Mouse (Mus musculus): ENCODE data around the gene Sfmbt2.

The Sfmbt2 gene

GRCm38 (mm10) chr2:10569392-10569791, 199.1 kb downstream of the Sfmbt2 start:
- DNase-seq = no peak

GRCm38 (mm10) chr2:10572311-10572710, 202.0 kb downstream of the Sfmbt2 start:
- DNase-seq = no peak

- DNase-seq = no peak
Observed at GRCm38 (mm10) chr2:10575962-10576740, 205.8 kb downstream of the Sfmbt2 start.

- no peak for DNase-seq
Observed at GRCm38 (mm10) chr2:10582673-10583072, 212.4 kb downstream of the Sfmbt2 start.

GRCm38 (mm10) chr2:10583103-10583502, 212.8 kb downstream of the Sfmbt2 start:
- no peak for DNase-seq

GRCm38 (mm10) chr2:10591310-10591709, 221.0 kb downstream of the Sfmbt2 start:
- DNase-seq = no peak

- DNase-seq = no peak
Observed at GRCm38 (mm10) chr2:10615500-10615899, 245.2 kb downstream of the Sfmbt2 start.
